Mouse (Mus musculus) heart, embryonic 10.5 days (tissue): ENCODE data around the gene Bcl9. TPM values are rescaled to one million over a fixed set of nuclear protein-coding genes. Genes with fewer than 3 reads are reported as not detected.

Experiments
- DNase-seq: peaks from one replicate; pipeline ENCODE4 v3.0.0-alpha.2; 2017; ENCODE audit warnings: low spot score
- H3K27ac ChIP-seq: fragments of 300-500 bp; sonication (generic); 2 replicates; pipeline ENCODE4 v1.5.1; 2016; ENCODE audit warnings: mild to moderate bottlenecking
- H3K27me3 ChIP-seq: fragments of 300-500 bp; sonication (generic); 2 replicates; pipeline ENCODE4 v1.6.1; 2016; ENCODE audit warnings: mild to moderate bottlenecking; ENCODE audit not compliant: poor library complexity, insufficient read depth, severe bottlenecking
- H3K36me3 ChIP-seq: fragments of 300-500 bp; sonication (generic); 2 replicates; pipeline ENCODE4 v1.6.1; 2016; ENCODE audit warnings: mild to moderate bottlenecking, moderate library complexity
- H3K4me1 ChIP-seq: fragments of 300-500 bp; sonication (generic); 2 replicates; pipeline ENCODE4 v1.6.1; 2016; ENCODE audit warnings: mild to moderate bottlenecking
- H3K4me3 ChIP-seq: fragments of 300-500 bp; sonication (generic); 2 replicates; pipeline ENCODE4 v1.5.1; 2016; ENCODE audit warnings: mild to moderate bottlenecking, moderate library complexity
- H3K9me3 ChIP-seq: fragments of 300-500 bp; sonication (generic); 2 replicates; pipeline ENCODE4 v1.6.1; 2016; ENCODE audit warnings: mild to moderate bottlenecking, moderate library complexity
- WGBS: fragments of 180-500 bp; shearing (Covaris S2); methylation state at CpG from one replicate; pipeline ENCODE4 v1.1.7; 2016; 5-methylcytosine and 5-hydroxymethylcytosine counted together
- polyA plus RNA-seq: library from polyadenylated mRNA; unstranded; fragments of >200 nt; fragmentation: Nextera tagmentation; extraction: Ambion mirVana; gene quantifications from 2 replicates; pipeline ENCODE4 v1.2.1, GENCODE M21; 2016

Bcl9 gene
- polyA plus RNA-seq, 1 experiment from 2014 or later = 45.9 TPM

GRCm38 (mm10) chr3:97223261-97223660, 74.5 kb downstream of the Bcl9 start:
- peaks cover 32% of the 10 kb centered on the region for H3K4me1 ChIP-seq
- H3K27me3 ChIP-seq = no peaks in the 10 kb centered on the region
- WGBS = 80% methylated on average over 9 of the region's 9 CpGs
- DNase-seq = no peak
- no peak overlapping the region for H3K27ac ChIP-seq
- no peaks in the 10 kb centered on the region for H3K9me3 ChIP-seq
- no peak overlapping the region for H3K4me3 ChIP-seq
- H3K36me3 ChIP-seq = peaks cover 54% of the 10 kb centered on the region

GRCm38 (mm10) chr3:97215526-97215925, 82.2 kb downstream of the Bcl9 start:
- no peaks in the 10 kb centered on the region for H3K27me3 ChIP-seq
- peaks cover 90% of the 10 kb centered on the region for H3K36me3 ChIP-seq
- no peaks in the 10 kb centered on the region for H3K9me3 ChIP-seq
- peaks cover 11% of the 10 kb centered on the region; the same call in 1 of the 2 replicates for H3K4me1 ChIP-seq
- DNase-seq = no peak
- WGBS = 65% methylated on average over 3 of the region's 3 CpGs
- no peak overlapping the region for H3K4me3 ChIP-seq
- H3K27ac ChIP-seq = no peak overlapping the region

- DNase-seq = no peak
- no peak overlapping the region for H3K27ac ChIP-seq
- WGBS = 47% methylated on average over 1 of the region's 1 CpGs
Observed at GRCm38 (mm10) chr3:97214439-97214838, 83.3 kb downstream of the Bcl9 start.

DNA sequence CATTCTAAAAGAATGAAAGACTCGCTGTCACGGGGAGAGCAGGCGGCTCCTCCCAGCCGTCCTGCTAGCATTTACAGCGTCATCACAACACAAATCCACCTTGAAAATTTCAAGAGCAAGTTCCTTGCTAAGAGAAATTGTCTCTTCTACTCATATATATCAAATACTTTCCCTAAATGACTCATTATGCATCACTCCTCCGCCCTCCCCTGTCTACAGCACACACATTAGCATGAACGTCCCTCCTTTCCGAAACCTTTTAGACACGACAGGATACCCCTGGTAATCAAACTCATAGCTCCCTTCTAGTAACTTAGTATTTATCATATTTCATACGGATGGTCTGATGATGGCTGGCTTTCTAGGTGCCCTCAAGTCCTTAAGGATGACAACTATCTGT, 83.8 kb downstream of the Bcl9 start:
- no peak for DNase-seq
- Histone ChIP-seq H3K27ac (no peak overlapping the region), H3K4me3 (no peak overlapping the region), H3K4me1 (peaks cover 11% of the 10 kb centered on the region; the same call in 1 of the 2 replicates), H3K36me3 (peaks cover 90% of the 10 kb centered on the region), H3K9me3 (no peaks in the 10 kb centered on the region), H3K27me3 (no peaks in the 10 kb centered on the region)
- 86% methylated on average over 10 of the region's 10 CpGs for WGBS

More at GRCm38 (mm10) chr3:97214439-97214838, 83.3 kb downstream of the Bcl9 start:
- Histone ChIP-seq H3K36me3 (peaks cover 90% of the 10 kb centered on the region), H3K4me1 (peaks cover 11% of the 10 kb centered on the region; the same call in 1 of the 2 replicates), H3K9me3 (no peaks in the 10 kb centered on the region), H3K27me3 (no peaks in the 10 kb centered on the region), H3K4me3 (no peak overlapping the region)

- H3K27me3 ChIP-seq = no peaks in the 10 kb centered on the region
- no peak for DNase-seq
- H3K36me3 ChIP-seq = peaks cover 99% of the 10 kb centered on the region
- H3K27ac ChIP-seq = no peak overlapping the region
- no peaks in the 10 kb centered on the region for H3K9me3 ChIP-seq
- 81% methylated on average over 5 of the region's 5 CpGs for WGBS
- no peak overlapping the region for H3K4me3 ChIP-seq
- peaks cover 11% of the 10 kb centered on the region; the same call in 1 of the 2 replicates for H3K4me1 ChIP-seq
Observed at GRCm38 (mm10) chr3:97211177-97211576, 86.5 kb downstream of the Bcl9 start.

GRCm38 (mm10) chr3:97209351-97209750, 88.4 kb downstream of the Bcl9 start:
- peaks cover 98% of the 10 kb centered on the region for H3K36me3 ChIP-seq
- no peak overlapping the region for H3K27ac ChIP-seq
- no peak overlapping the region for H3K4me3 ChIP-seq
- no peak for DNase-seq
- H3K9me3 ChIP-seq = no peaks in the 10 kb centered on the region
- WGBS = 94% methylated on average over 9 of the region's 9 CpGs
- H3K4me1 ChIP-seq = no peaks in the 10 kb centered on the region
- H3K27me3 ChIP-seq = no peaks in the 10 kb centered on the region

GRCm38 (mm10) chr3:97206521-97206920, 91.2 kb downstream of the Bcl9 start:
- DNase-seq = no peak
- Histone ChIP-seq H3K4me3 (no peak overlapping the region), H3K27ac (no peak overlapping the region), H3K9me3 (no peaks in the 10 kb centered on the region), H3K27me3 (no peaks in the 10 kb centered on the region), H3K36me3 (peaks cover 81% of the 10 kb centered on the region), H3K4me1 (peaks cover 5% of the 10 kb centered on the region; the same call in 1 of the 2 replicates)
- WGBS = 88% methylated on average over 3 of the region's 3 CpGs

DNA sequence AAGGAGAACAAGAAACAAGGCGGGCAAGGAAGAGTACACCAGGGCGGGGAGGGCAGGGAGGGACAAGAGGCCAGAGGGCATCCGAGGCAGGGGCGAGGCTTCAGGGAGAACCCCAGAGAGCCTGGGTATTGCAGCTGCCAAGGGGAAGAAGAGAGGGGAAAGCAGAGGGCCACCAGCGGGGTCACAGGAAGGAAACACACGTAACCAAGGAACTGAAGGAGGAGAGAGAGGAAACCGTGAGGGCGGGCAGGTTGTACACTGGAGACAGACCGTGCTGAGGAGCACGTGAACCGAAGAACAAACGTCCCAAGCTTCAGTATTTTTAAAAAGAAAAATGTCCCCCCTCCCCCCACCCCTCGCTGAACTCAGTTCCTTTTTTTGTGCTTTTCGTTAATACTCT, 93.8 kb downstream of the Bcl9 start:
- Histone ChIP-seq H3K27ac (no peak overlapping the region), H3K36me3 (peaks cover 55% of the 10 kb centered on the region), H3K4me3 (no peak overlapping the region), H3K27me3 (no peaks in the 10 kb centered on the region), H3K9me3 (no peaks in the 10 kb centered on the region), H3K4me1 (peaks cover 10% of the 10 kb centered on the region; the same call in 1 of the 2 replicates)
- WGBS = 76% methylated on average over 14 of the region's 14 CpGs
- no peak for DNase-seq

DNA sequence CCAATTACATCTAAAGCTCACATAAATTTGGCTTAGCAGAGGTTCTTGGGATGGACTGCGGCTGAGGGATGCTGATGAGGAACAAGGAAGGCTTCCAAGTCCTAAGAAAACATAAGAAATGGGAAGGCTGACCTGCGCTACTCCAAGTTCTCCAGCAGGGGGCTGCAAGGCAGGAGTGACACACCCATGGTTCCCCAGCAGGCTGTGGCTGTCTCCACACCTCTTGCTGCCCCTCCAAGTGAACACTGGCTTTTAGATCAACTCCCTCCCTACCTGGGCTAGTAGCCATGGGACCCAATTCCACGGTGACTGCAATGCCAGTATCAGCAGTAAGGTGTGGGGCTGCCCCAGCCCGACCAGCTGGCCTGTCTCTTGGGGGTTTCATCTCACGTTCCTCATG, 95.8 kb downstream of the Bcl9 start:
- Histone ChIP-seq H3K9me3 (no peaks in the 10 kb centered on the region), H3K27me3 (no peaks in the 10 kb centered on the region), H3K27ac (no peak overlapping the region), H3K4me3 (no peak overlapping the region), H3K36me3 (peaks cover 35% of the 10 kb centered on the region), H3K4me1 (peaks cover 10% of the 10 kb centered on the region; the same call in 1 of the 2 replicates)
- peak; percentile 85 for DNase-seq
- whole genome bisulfite sequencing = 44% methylated on average over 5 of the region's 5 CpGs

- no peak overlapping the region for H3K4me3 ChIP-seq
- no peaks in the 10 kb centered on the region for H3K9me3 ChIP-seq
- no peak overlapping the region for H3K27ac ChIP-seq
- H3K4me1 ChIP-seq = peaks cover 10% of the 10 kb centered on the region; the same call in 1 of the 2 replicates
- WGBS = 29% methylated on average over 4 of the region's 4 CpGs
- H3K36me3 ChIP-seq = peaks cover 11% of the 10 kb centered on the region; the same call in 1 of the 2 replicates
- no peaks in the 10 kb centered on the region for H3K27me3 ChIP-seq
- DNase-seq = no peak
Observed at GRCm38 (mm10) chr3:97199261-97199660, 98.5 kb downstream of the Bcl9 start.

GRCm38 (mm10) chr3:97196571-97196970, 101.1 kb downstream of the Bcl9 start:
- WGBS = 82% methylated on average over 8 of the region's 8 CpGs
- peaks cover 4% of the 10 kb centered on the region; the same call in 1 of the 2 replicates for H3K4me1 ChIP-seq
- H3K9me3 ChIP-seq = no peaks in the 10 kb centered on the region
- no peak for DNase-seq
- H3K27ac ChIP-seq = no peak overlapping the region
- no peak overlapping the region for H3K4me3 ChIP-seq
- H3K27me3 ChIP-seq = no peaks in the 10 kb centered on the region
- H3K36me3 ChIP-seq = no peaks in the 10 kb centered on the region

- 41% methylated on average over 10 of the region's 10 CpGs for WGBS
- Histone ChIP-seq H3K9me3 (no peaks in the 10 kb centered on the region), H3K27ac (no peak overlapping the region), H3K4me1 (peaks cover 8% of the 10 kb centered on the region), H3K36me3 (no peaks in the 10 kb centered on the region), H3K4me3 (no peak overlapping the region), H3K27me3 (peaks cover 7% of the 10 kb centered on the region; the same call in 1 of the 2 replicates)
- peak; percentile 89 for DNase-seq
Observed at GRCm38 (mm10) chr3:97185098-97185860, 112.4 kb downstream of the Bcl9 start.

GRCm38 (mm10) chr3:97183810-97184209, 113.9 kb downstream of the Bcl9 start:
- H3K27me3 ChIP-seq = peaks cover 7% of the 10 kb centered on the region; the same call in 1 of the 2 replicates
- no peak overlapping the region for H3K4me3 ChIP-seq
- WGBS = 31% methylated on average over 3 of the region's 3 CpGs
- DNase-seq = no peak
- no peaks in the 10 kb centered on the region for H3K9me3 ChIP-seq
- H3K36me3 ChIP-seq = no peaks in the 10 kb centered on the region
- H3K27ac ChIP-seq = no peak overlapping the region
- H3K4me1 ChIP-seq = peaks cover 4% of the 10 kb centered on the region
